29 mouse cellular contexts compared by ENCODE assay signal in the genomic region with DNA sequence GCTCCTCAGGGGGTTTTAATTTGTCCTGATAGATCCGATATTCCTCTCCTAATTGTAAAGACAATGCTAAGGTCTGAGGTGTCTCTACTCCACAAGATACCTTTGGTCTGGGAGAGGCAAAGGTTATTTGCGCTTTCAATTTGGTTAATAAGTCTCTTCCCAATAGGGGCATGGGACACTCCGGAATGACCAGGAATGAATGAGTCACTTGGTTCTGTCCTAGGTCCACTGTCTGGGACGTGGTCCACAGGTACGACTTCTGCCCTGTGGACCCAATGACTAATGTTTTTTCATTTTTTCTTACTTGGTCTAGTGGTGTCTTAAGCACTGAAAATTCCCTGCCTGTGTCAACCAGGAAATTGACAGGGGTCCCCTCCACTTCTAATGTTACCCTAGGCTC. TPM values are rescaled to one million over a fixed set of nuclear protein-coding genes. Genes with fewer than 3 reads are reported as not detected.
DNase-seq lines count a peak whose midpoint lies in the region; ATAC-seq lines count a peak whose summit lies in the region.
"Had no signal": no experiment of that assay in that cellular context is flagged by ENCODE, and none has a peak within 500 bp of the region (broad histone marks: within the 10 kb centered on the region; RNA-seq: fewer than 3 reads in every experiment).

No protein-coding gene starts in this region.

- peak; percentile 66 for DNase-seq in kidney, adult 11 months
- DNase-seq in kidney, adult 8-10 months, result peak; percentile 62 to 69
- no peak for DNase-seq in kidney, postnatal 14 days
- DNase-seq in kidney, postnatal 25 days, result peak; percentile 10 to 58
- no peak for DNase-seq in hindbrain, embryonic 10.5 days (ENCODE audit: low spot score)
- DNase-seq: adrenal gland, postnatal 10 days; adrenal gland, postnatal 36 days; B cell, adult 2 months; cerebellum, adult 18-20 months; cerebellum, adult 9-10 months; cerebellum, postnatal 14 days; gastrocnemius, postnatal 10 days; gastrocnemius, postnatal 36 days; heart, postnatal 10 days; heart, postnatal 36 days had no signal

- no peaks in the 10 kb centered on the region; the same call in none of the 2 replicates for H3K9me3 ChIP-seq in kidney, embryonic 14.5 days (ENCODE audit: control insufficient read depth, low read length)
- H3K9me3 ChIP-seq in hindbrain, embryonic 10.5 days, result peaks cover 30% of the 10 kb centered on the region
- H3K9me3 ChIP-seq: forebrain, embryonic 13.5 days had no signal

- no peak for ATAC-seq in kidney, embryonic 14.5 days (ENCODE audit: low FRiP score, low TSS enrichment)
- ATAC-seq: forebrain, embryonic 13.5 days; forebrain, embryonic 16.5 days; hindbrain, postnatal 0 days; Patski had no signal

- WGBS in kidney, embryonic 14.5 days, result 93% methylated on average over 5 of the region's 5 CpGs
- 91% methylated on average over 5 of the region's 5 CpGs for WGBS in hindbrain, embryonic 10.5 days

- no peaks in the 10 kb centered on the region for H3K36me3 ChIP-seq in kidney, embryonic 14.5 days (ENCODE audit: control insufficient read depth, insufficient read depth, low read length)
- no peaks in the 10 kb centered on the region for H3K36me3 ChIP-seq in hindbrain, embryonic 10.5 days
- H3K36me3 ChIP-seq: forebrain, embryonic 10.5 days; G1E; heart, embryonic 12.5 days; heart, embryonic 15.5 days had no signal

- no peak overlapping the region for H3K9ac ChIP-seq in kidney, embryonic 14.5 days (ENCODE audit: low read depth, low read length)
- H3K9ac ChIP-seq: forebrain, embryonic 13.5 days; heart, embryonic 12.5 days; heart, embryonic 15.5 days; hindbrain, embryonic 14.5 days had no signal

- H3K4me1 ChIP-seq in kidney, embryonic 14.5 days (ENCODE audit: control insufficient read depth, insufficient read depth, low read length), result no peaks in the 10 kb centered on the region
- no peaks in the 10 kb centered on the region for H3K4me1 ChIP-seq in hindbrain, embryonic 10.5 days (replicated peaks)
- H3K4me1 ChIP-seq: forebrain, embryonic 10.5 days; forebrain, embryonic 13.5 days; heart, embryonic 12.5 days; heart, embryonic 15.5 days had no signal

- H3K4me2 ChIP-seq in kidney, embryonic 14.5 days (replicated peaks; ENCODE audit: low read depth, low read length), result no peak overlapping the region
- H3K4me2 ChIP-seq: forebrain, embryonic 13.5 days; heart, embryonic 12.5 days; heart, embryonic 15.5 days; hindbrain, embryonic 14.5 days had no signal

- no peak overlapping the region for H3K27ac ChIP-seq in kidney, embryonic 14.5 days (ENCODE audit: low read depth, low read length)
- H3K27ac ChIP-seq in hindbrain, embryonic 10.5 days, result no peak overlapping the region
- H3K27ac ChIP-seq: forebrain, embryonic 10.5 days; forebrain, embryonic 13.5 days; heart, embryonic 15.5 days; hindbrain, embryonic 14.5 days; hindbrain, postnatal 0 days had no signal

- H3K27me3 ChIP-seq in kidney, embryonic 14.5 days (ENCODE audit: control insufficient read depth, insufficient read depth, low read length), result no peaks in the 10 kb centered on the region
- no peaks in the 10 kb centered on the region for H3K27me3 ChIP-seq in hindbrain, embryonic 10.5 days (ENCODE audit: insufficient read depth, poor library complexity, severe bottlenecking)
- H3K27me3 ChIP-seq: CH12.LX; forebrain, embryonic 13.5 days; heart, embryonic 12.5 days; heart, embryonic 15.5 days; Patski had no signal

- no peak overlapping the region for H3K4me3 ChIP-seq in kidney, embryonic 14.5 days (ENCODE audit: low read length)
- H3K4me3 ChIP-seq in hindbrain, embryonic 10.5 days, result no peak overlapping the region
- H3K4me3 ChIP-seq: forebrain, embryonic 10.5 days; forebrain, embryonic 13.5 days; heart, embryonic 12.5 days; heart, embryonic 15.5 days had no signal

RNA-seq across cellular contexts. Expression of a gene that starts 4.5 kb away (rescaled TPM):
- not detected in 2 replicates for polyA plus RNA-seq in kidney, embryonic 14.5 days (2014; fragmentation: Nextera tagmentation; extraction: Ambion mirVana)
- not detected in 2 replicates for polyA plus RNA-seq in hindbrain, embryonic 10.5 days (2016; fragmentation: Nextera tagmentation; extraction: Ambion mirVana)
- polyA plus RNA-seq: embryonic facial prominence, embryonic 11.5 days; embryonic facial prominence, embryonic 14.5 days; forebrain, embryonic 10.5 days; forebrain, embryonic 13.5 days; forebrain, embryonic 16.5 days; G1E; heart, embryonic 12.5 days; heart, embryonic 15.5 days; hindbrain, embryonic 11.5 days; hindbrain, embryonic 14.5 days; hindbrain, postnatal 0 days; Patski had no signal

RNA-seq across cellular contexts. Expression of a gene that starts 7.5 kb away (rescaled TPM):
- polyA plus RNA-seq in kidney, embryonic 14.5 days (2014; fragmentation: Nextera tagmentation; extraction: Ambion mirVana), result not detected in 2 replicates
- polyA plus RNA-seq in hindbrain, embryonic 10.5 days (2016; fragmentation: Nextera tagmentation; extraction: Ambion mirVana), result not detected in 2 replicates
- polyA plus RNA-seq: embryonic facial prominence, embryonic 11.5 days; embryonic facial prominence, embryonic 14.5 days; forebrain, embryonic 10.5 days; forebrain, embryonic 13.5 days; forebrain, embryonic 16.5 days; G1E; heart, embryonic 12.5 days; heart, embryonic 15.5 days; hindbrain, embryonic 11.5 days; hindbrain, embryonic 14.5 days; hindbrain, postnatal 0 days; Patski had no signal

RNA-seq across cellular contexts. Expression of a gene that starts 13.9 kb away (rescaled TPM):
- not detected in 2 replicates for polyA plus RNA-seq in kidney, embryonic 14.5 days (2014; fragmentation: Nextera tagmentation; extraction: Ambion mirVana)
- not detected in 2 replicates for polyA plus RNA-seq in hindbrain, embryonic 10.5 days (2016; fragmentation: Nextera tagmentation; extraction: Ambion mirVana)
- polyA plus RNA-seq: embryonic facial prominence, embryonic 11.5 days; forebrain, embryonic 10.5 days; forebrain, embryonic 13.5 days; forebrain, embryonic 16.5 days; G1E; heart, embryonic 12.5 days; heart, embryonic 15.5 days; hindbrain, embryonic 11.5 days; hindbrain, embryonic 14.5 days; hindbrain, postnatal 0 days; Patski had no signal

RNA-seq across cellular contexts. Expression of a gene that starts 17.1 kb away (rescaled TPM):
- not detected in 2 replicates for polyA plus RNA-seq in kidney, embryonic 14.5 days (2014; fragmentation: Nextera tagmentation; extraction: Ambion mirVana)
- polyA plus RNA-seq in hindbrain, embryonic 10.5 days (2016; fragmentation: Nextera tagmentation; extraction: Ambion mirVana), result not detected in 2 replicates
- polyA plus RNA-seq: embryonic facial prominence, embryonic 11.5 days; embryonic facial prominence, embryonic 14.5 days; forebrain, embryonic 10.5 days; forebrain, embryonic 13.5 days; forebrain, embryonic 16.5 days; G1E; heart, embryonic 12.5 days; heart, embryonic 15.5 days; hindbrain, embryonic 11.5 days; hindbrain, embryonic 14.5 days; hindbrain, postnatal 0 days; Patski had no signal

RNA-seq across cellular contexts. Expression of a gene that starts 21.4 kb away (rescaled TPM):
- not detected in 2 replicates for polyA plus RNA-seq in kidney, embryonic 14.5 days (2014; fragmentation: Nextera tagmentation; extraction: Ambion mirVana)
- polyA plus RNA-seq in hindbrain, embryonic 10.5 days (2016; fragmentation: Nextera tagmentation; extraction: Ambion mirVana), result not detected in 2 replicates
- polyA plus RNA-seq: embryonic facial prominence, embryonic 11.5 days; embryonic facial prominence, embryonic 14.5 days; forebrain, embryonic 10.5 days; forebrain, embryonic 13.5 days; forebrain, embryonic 16.5 days; G1E; heart, embryonic 12.5 days; heart, embryonic 15.5 days; hindbrain, embryonic 11.5 days; hindbrain, embryonic 14.5 days; hindbrain, postnatal 0 days; Patski had no signal

Comparison
In these comparisons a context has a peak if more than half of its experiments do, and no peak if none do; other contexts are left out.
1. DNase-seq: peak in kidney, adult 11 months (single experiment), kidney, adult 8-10 months (2 of 2) and kidney, postnatal 25 days (2 of 2); none in kidney, postnatal 14 days (single experiment) and hindbrain, embryonic 10.5 days (single experiment).